Mouse (Mus musculus) forebrain, embryonic 15.5 days (tissue): ENCODE data around the gene Rasal2. TPM values are rescaled to one million over a fixed set of nuclear protein-coding genes. Genes with fewer than 3 reads are reported as not detected.

Experiments
- ATAC-seq: fragments of 200-750 bp; cut with Nextera tagmentation; replicated peaks from 2 replicates; pipeline ENCODE4 v1.8.0; 2017; ENCODE audit warnings: mild to moderate bottlenecking, moderate TSS enrichment, moderate library complexity
- H3K27ac ChIP-seq: fragments of 300-500 bp; sonication (generic); replicated peaks from 2 replicates; pipeline ENCODE4 v1.5.1; 2015; ENCODE audit warnings: mild to moderate bottlenecking, inconsistent platforms
- H3K27me3 ChIP-seq: fragments of 300-500 bp; sonication (generic); 2 replicates; pipeline ENCODE4 v1.6.1; 2015; ENCODE audit warnings: inconsistent platforms
- H3K36me3 ChIP-seq: fragments of 300-500 bp; sonication (generic); 2 replicates; pipeline ENCODE4 v1.6.1; 2015; ENCODE audit warnings: mild to moderate bottlenecking, inconsistent platforms
- H3K4me1 ChIP-seq: fragments of 300-500 bp; sonication (generic); 2 replicates; pipeline ENCODE4 v1.6.1; 2015; ENCODE audit warnings: inconsistent platforms
- H3K4me2 ChIP-seq: fragments of 300-500 bp; sonication (generic); replicated peaks from 2 replicates; pipeline ENCODE4 v1.6.1; 2015; ENCODE audit warnings: mild to moderate bottlenecking, inconsistent platforms
- H3K4me3 ChIP-seq: fragments of 300-500 bp; sonication (generic); 2 replicates; pipeline ENCODE4 v1.5.1; 2015; ENCODE audit warnings: mild to moderate bottlenecking, inconsistent platforms
- H3K9ac ChIP-seq: fragments of 300-500 bp; sonication (generic); replicated peaks from 2 replicates; pipeline ENCODE4 v1.6.1; 2015; ENCODE audit warnings: mild to moderate bottlenecking, inconsistent platforms
- H3K9me3 ChIP-seq: fragments of 300-500 bp; sonication (generic); 2 replicates; pipeline ENCODE4 v1.6.1; 2016; ENCODE audit warnings: inconsistent platforms
- WGBS: fragments of 180-500 bp; shearing (Covaris S2); methylation state at CpG from one replicate; pipeline ENCODE4 v1.1.7; 2015; ENCODE audit warnings: mixed read lengths; 5-methylcytosine and 5-hydroxymethylcytosine counted together
- polyA plus RNA-seq: library from polyadenylated mRNA; unstranded; fragments of >200 nt; fragmentation: Nextera tagmentation; extraction: Ambion mirVana; gene quantifications from 2 replicates; pipeline ENCODE4 v1.2.1, GENCODE M21; 2015

The Rasal2 gene
- polyA plus RNA-seq, 1 experiment from 2014 or later, result 36.6 TPM

DNA sequence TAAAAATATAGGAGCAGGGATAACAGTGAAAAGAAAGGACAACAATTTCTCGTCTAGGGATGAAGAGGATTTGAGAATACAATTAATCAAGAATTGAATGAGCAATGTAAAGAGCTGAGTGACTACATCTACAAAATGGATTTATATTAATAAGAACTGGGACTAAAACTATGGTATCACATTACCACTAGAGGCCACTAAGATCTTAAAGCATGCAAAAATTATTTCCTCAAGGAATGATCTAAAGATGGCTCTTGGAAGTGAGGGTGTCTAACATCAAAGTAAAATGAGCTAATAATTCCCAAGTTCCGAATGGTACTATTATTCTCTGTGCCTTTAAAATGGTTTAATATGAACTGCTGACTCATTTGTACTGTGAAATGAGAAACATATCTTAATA is 112.8 kb downstream of the Rasal2 start:
- Histone ChIP-seq H3K4me3 (no peak overlapping the region), H3K27ac (no peak overlapping the region), H3K36me3 (no peaks in the 10 kb centered on the region), H3K4me1 (no peaks in the 10 kb centered on the region), H3K27me3 (no peaks in the 10 kb centered on the region), H3K9me3 (no peaks in the 10 kb centered on the region), H3K9ac (no peak overlapping the region), H3K4me2 (no peak overlapping the region)
- 76% methylated on average over 2 of the region's 2 CpGs for WGBS
- ATAC-seq, result no peak

DNA sequence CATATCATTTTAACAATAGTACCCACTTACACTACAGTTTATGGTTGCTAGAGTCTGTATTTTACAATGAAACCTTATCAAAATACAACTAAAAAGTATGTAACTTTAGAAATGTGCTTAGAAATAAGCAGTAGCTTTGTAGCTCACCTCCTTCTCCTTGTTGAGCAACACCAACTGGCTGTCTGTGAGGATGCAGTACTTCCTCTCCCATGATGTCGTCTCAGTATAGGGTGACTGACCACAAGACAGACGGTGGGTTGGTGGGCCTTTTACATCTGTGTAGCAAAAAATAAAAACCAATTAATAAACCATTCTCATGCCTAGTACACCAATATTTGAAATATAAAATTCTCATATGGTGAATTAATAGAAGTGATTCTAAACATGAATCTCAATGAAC is 113.4 kb downstream of the Rasal2 start:
- Histone ChIP-seq H3K27me3 (no peaks in the 10 kb centered on the region), H3K4me1 (no peaks in the 10 kb centered on the region), H3K36me3 (no peaks in the 10 kb centered on the region), H3K27ac (no peak overlapping the region), H3K9me3 (no peaks in the 10 kb centered on the region), H3K4me2 (no peak overlapping the region), H3K4me3 (no peak overlapping the region), H3K9ac (no peak overlapping the region)
- no peak for ATAC-seq
- 94% methylated on average over 2 of the region's 2 CpGs for WGBS

- Histone ChIP-seq H3K4me1 (no peaks in the 10 kb centered on the region), H3K4me2 (no peak overlapping the region), H3K27ac (no peak overlapping the region), H3K9ac (no peak overlapping the region), H3K36me3 (no peaks in the 10 kb centered on the region), H3K4me3 (no peak overlapping the region), H3K9me3 (no peaks in the 10 kb centered on the region), H3K27me3 (no peaks in the 10 kb centered on the region)
- no peak for ATAC-seq
- 92% methylated on average over 1 of the region's 1 CpGs for WGBS
Measured at GRCm38 (mm10) chr1:157297137-157297536, 115.3 kb downstream of the Rasal2 start.

DNA sequence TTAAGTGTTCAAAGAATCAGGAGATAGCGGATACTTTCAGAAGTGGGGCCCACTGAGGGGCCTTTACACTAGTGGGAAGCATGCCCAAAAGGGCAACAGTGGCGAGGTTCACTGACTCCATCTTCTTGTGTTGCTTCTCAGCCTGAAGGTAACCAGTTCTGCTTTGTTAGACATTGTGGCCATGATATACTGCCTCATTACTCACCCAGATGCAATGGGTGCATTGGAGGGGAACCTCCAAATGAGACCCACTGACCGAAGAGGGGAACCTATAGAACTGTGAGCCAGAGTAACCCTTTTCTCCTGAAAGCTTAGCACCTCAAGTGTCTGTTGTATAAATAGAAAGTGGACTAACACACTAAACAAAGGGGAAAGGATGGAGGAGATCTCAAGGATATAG is 116.5 kb downstream of the Rasal2 start:
- no peaks in the 10 kb centered on the region for H3K36me3 ChIP-seq
- no peak overlapping the region for H3K4me2 ChIP-seq
- 92% methylated on average over 3 of the region's 3 CpGs for WGBS
- ATAC-seq, result no peak
- H3K4me1 ChIP-seq, result no peaks in the 10 kb centered on the region
- H3K4me3 ChIP-seq, result no peak overlapping the region
- H3K27ac ChIP-seq, result no peak overlapping the region
- H3K9ac ChIP-seq, result no peak overlapping the region
- H3K27me3 ChIP-seq, result no peaks in the 10 kb centered on the region
- H3K9me3 ChIP-seq, result no peaks in the 10 kb centered on the region

DNA sequence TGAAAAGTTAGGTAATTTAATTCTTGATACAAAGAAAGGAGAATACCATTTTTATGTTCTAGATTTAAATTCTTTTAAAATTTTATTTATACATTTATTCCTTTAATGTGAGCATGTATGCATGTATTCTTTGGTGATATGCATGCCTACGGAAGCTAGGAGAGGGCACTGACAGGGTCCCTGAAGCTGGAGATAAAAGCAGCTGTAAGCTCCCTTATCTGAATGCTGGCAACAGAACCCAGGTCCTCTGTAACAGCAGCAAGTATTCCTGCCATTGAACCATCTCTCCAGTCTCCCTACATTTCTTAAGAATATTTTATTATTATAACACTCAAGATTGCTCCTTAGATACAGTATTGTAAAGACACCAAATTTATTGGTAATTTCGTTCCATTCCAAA is 122.2 kb downstream of the Rasal2 start:
- Histone ChIP-seq H3K36me3 (no peaks in the 10 kb centered on the region), H3K4me1 (no peaks in the 10 kb centered on the region), H3K27me3 (no peaks in the 10 kb centered on the region), H3K9me3 (no peaks in the 10 kb centered on the region), H3K4me2 (no peak overlapping the region), H3K27ac (no peak overlapping the region), H3K4me3 (no peak overlapping the region), H3K9ac (no peak overlapping the region)
- ATAC-seq, result no peak
- WGBS, result 94% methylated on average over 2 of the region's 2 CpGs

DNA sequence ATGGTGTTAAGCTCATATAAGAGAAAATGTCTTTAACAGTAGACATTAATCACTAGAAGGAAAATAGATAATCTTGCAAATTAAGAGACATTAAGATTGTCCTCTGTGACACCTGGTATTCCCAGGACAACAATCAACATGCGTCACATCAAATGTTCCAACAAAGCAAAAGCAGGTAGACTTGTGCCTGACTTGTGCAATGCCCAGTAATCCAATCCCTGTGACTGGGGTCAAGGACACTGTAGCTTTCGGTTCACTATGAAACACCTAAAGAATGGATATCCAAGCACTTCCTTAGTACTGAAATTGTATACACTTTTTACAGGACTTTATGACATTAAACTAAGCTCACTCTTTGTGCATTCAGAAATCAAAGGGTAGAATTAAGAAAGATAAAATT is 123.1 kb downstream of the Rasal2 start:
- ATAC-seq, result no peak

GRCm38 (mm10) chr1:157286561-157286960 is 125.8 kb downstream of the Rasal2 start:
- no peak overlapping the region for H3K27ac ChIP-seq
- H3K4me2 ChIP-seq, result no peak overlapping the region
- no peaks in the 10 kb centered on the region for H3K36me3 ChIP-seq
- no peak overlapping the region for H3K4me3 ChIP-seq
- H3K9ac ChIP-seq, result no peak overlapping the region
- peaks cover 7% of the 10 kb centered on the region for H3K4me1 ChIP-seq
- H3K9me3 ChIP-seq, result no peaks in the 10 kb centered on the region
- ATAC-seq, result no peak
- H3K27me3 ChIP-seq, result no peaks in the 10 kb centered on the region
- 9% methylated on average over 4 of the region's 4 CpGs for WGBS

More for the DNA sequence above, 123.1 kb downstream of the Rasal2 start:
- Histone ChIP-seq H3K9me3 (no peaks in the 10 kb centered on the region), H3K9ac (no peak overlapping the region), H3K4me1 (no peaks in the 10 kb centered on the region), H3K4me3 (no peak overlapping the region), H3K27ac (no peak overlapping the region), H3K27me3 (no peaks in the 10 kb centered on the region), H3K36me3 (no peaks in the 10 kb centered on the region), H3K4me2 (no peak overlapping the region)
- 85% methylated on average over 2 of the region's 2 CpGs for WGBS

DNA sequence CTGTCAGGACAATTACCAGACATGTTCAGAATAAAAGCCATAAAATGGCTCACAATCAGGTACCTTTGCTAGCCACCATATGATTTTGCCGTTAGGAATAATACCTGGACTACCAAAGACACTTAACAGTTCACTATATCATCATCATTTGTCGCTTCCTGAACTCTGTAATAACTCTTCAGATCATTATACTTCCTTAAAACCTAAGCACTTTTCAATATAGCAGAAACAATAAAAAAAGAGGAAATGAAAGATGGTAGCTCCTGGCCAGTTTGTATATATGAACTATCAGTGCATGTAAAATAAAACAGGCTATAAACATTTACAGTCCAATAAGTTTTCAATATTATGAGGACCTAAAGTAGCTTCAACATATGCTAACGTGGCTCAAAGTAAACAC is 127.0 kb downstream of the Rasal2 start:
- Histone ChIP-seq H3K36me3 (no peaks in the 10 kb centered on the region), H3K9ac (no peak overlapping the region), H3K9me3 (no peaks in the 10 kb centered on the region), H3K27ac (no peak overlapping the region), H3K27me3 (no peaks in the 10 kb centered on the region), H3K4me2 (no peak overlapping the region), H3K4me3 (no peak overlapping the region), H3K4me1 (peaks cover 7% of the 10 kb centered on the region)
- ATAC-seq, result no peak
- 81% methylated on average over 3 of the region's 3 CpGs for WGBS

DNA sequence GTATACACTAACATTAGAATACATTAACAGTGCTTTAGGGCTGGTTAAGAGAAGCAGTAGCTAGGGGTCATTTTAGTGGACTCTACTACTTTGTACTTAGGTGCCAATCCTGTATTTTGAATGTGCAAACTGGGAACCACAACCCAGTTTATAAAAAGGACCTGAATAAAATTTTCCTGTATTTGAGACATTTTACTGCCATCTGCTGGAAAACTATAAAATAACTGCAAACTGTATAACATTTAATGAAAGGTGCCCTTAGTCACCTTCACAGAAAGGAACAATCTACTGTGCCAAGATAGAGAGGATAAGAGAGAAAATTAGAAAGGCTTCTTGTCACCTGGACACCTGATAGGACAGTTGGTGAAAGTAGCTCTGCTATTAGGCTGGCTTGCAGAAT is 131.6 kb downstream of the Rasal2 start:
- no peak overlapping the region for H3K4me2 ChIP-seq
- H3K4me3 ChIP-seq, result no peak overlapping the region
- no peaks in the 10 kb centered on the region for H3K36me3 ChIP-seq
- H3K9me3 ChIP-seq, result no peaks in the 10 kb centered on the region
- no peaks in the 10 kb centered on the region for H3K27me3 ChIP-seq
- no peak for ATAC-seq
- no peak overlapping the region for H3K9ac ChIP-seq
- H3K4me1 ChIP-seq, result peaks cover 7% of the 10 kb centered on the region
- no peak overlapping the region for H3K27ac ChIP-seq

GRCm38 (mm10) chr1:157275672-157276307 is 136.6 kb downstream of the Rasal2 start:
- H3K4me1 ChIP-seq, result no peaks in the 10 kb centered on the region
- H3K4me2 ChIP-seq, result no peak overlapping the region
- H3K36me3 ChIP-seq, result no peaks in the 10 kb centered on the region
- H3K27ac ChIP-seq, result no peak overlapping the region
- H3K9ac ChIP-seq, result no peak overlapping the region
- ATAC-seq, result no peak
- H3K27me3 ChIP-seq, result no peaks in the 10 kb centered on the region
- no peaks in the 10 kb centered on the region for H3K9me3 ChIP-seq
- WGBS, result 86% methylated on average over 4 of the region's 4 CpGs
- H3K4me3 ChIP-seq, result no peak overlapping the region

GRCm38 (mm10) chr1:157267894-157268293 is 144.5 kb downstream of the Rasal2 start:
- Histone ChIP-seq H3K9me3 (no peaks in the 10 kb centered on the region), H3K4me2 (no peak overlapping the region), H3K4me3 (no peak overlapping the region), H3K27ac (no peak overlapping the region), H3K9ac (no peak overlapping the region), H3K36me3 (no peaks in the 10 kb centered on the region), H3K27me3 (no peaks in the 10 kb centered on the region), H3K4me1 (no peaks in the 10 kb centered on the region)
- no peak for ATAC-seq
- WGBS, result 95% methylated on average over 3 of the region's 3 CpGs

GRCm38 (mm10) chr1:157256562-157256961 is 155.8 kb downstream of the Rasal2 start:
- 7% methylated on average over 4 of the region's 4 CpGs for WGBS
- Histone ChIP-seq H3K4me3 (no peak overlapping the region), H3K9me3 (no peaks in the 10 kb centered on the region), H3K4me1 (peaks cover 19% of the 10 kb centered on the region), H3K36me3 (no peaks in the 10 kb centered on the region), H3K4me2 (no peak overlapping the region), H3K9ac (no peak overlapping the region), H3K27me3 (no peaks in the 10 kb centered on the region), H3K27ac (0 out of 2 replicates have a peak overlapping the region, but pooled peaks have one; percentile 13)
- peak; percentile 86 for ATAC-seq

- Histone ChIP-seq H3K9ac (no peak overlapping the region), H3K36me3 (no peaks in the 10 kb centered on the region), H3K4me3 (no peak overlapping the region), H3K4me1 (peaks cover 19% of the 10 kb centered on the region), H3K4me2 (no peak overlapping the region), H3K27ac (no peak overlapping the region), H3K27me3 (no peaks in the 10 kb centered on the region), H3K9me3 (no peaks in the 10 kb centered on the region)
- ATAC-seq, result no peak
- 70% methylated on average over 1 of the region's 1 CpGs for WGBS
Measured at GRCm38 (mm10) chr1:157255776-157256175, 156.6 kb downstream of the Rasal2 start.
